Mouse (Mus musculus) kidney, postnatal 10 days (tissue): ENCODE data around the gene Mrto4.
A peak's percentile ranks its signal among the peaks of the same experiment; 100 is the strongest.

ENCODE experiments used
- DNase-seq: peaks from one replicate; pipeline ENCODE4 v3.0.0; 2021; ENCODE audit warnings: mixed read lengths

The Mrto4 gene

GRCm38 (mm10) chr4:139338145-139338544 is 14.2 kb downstream of the Mrto4 start:
- DNase-seq: no peak

DNA sequence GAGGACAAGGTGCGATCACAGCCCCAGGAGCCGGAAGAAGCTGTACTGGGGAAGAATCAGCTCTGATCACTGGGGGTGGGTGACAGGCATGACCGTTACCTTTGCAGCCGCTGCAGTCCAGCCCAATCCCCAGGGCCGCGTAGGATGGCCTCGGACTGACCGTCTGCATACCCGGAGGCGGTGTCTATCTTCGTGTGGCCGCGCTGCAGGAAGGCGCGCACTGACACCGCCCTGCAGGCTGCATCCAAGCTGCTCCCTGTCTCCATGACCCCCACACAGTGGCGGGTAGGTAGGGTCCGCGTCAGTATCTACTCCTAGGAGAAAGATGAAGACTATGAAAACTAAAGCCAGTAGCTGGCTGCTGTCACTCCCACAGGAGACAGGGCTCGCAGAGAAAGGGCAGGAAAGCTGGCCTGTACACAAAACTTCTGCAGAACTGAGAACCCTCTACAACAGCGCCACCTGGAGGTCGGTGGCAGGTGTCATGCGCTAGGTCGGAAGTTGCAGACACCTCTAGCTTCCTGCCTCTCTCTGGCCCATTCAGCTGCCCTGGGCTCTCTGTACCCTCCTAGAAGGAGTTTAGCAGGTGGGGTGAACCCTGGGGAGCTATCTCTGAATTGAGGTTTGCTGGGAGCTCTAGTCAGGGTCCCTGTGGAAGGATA is 15.4 kb downstream of the Mrto4 start:
- peak; percentile 91 for DNase-seq

DNA sequence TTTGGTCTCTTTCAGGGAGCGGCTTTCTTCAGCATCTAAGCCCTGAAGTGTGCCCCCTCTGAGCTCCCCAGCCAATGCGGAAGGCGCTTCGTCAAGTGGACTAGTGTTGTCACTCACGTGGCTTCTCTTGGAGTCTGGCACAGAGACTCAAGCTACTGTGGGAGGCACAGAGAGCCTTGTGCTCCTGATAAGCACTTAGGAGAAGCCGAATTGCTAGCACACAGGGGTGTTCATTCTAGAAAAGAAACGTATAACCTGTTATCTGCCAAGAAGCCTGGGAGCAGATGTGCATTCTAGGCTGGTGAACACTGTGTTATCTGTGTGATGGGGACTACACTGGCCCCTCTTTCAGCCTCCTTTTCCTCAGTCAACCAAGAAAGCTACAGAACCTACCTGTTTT is 16.9 kb downstream of the Mrto4 start:
- DNase-seq: no peak

GRCm38 (mm10) chr4:139334631-139335295 is 17.6 kb downstream of the Mrto4 start:
- DNase-seq: no peak

GRCm38 (mm10) chr4:139330605-139331004 is 21.8 kb downstream of the Mrto4 start:
- DNase-seq: peak; percentile 88

DNA sequence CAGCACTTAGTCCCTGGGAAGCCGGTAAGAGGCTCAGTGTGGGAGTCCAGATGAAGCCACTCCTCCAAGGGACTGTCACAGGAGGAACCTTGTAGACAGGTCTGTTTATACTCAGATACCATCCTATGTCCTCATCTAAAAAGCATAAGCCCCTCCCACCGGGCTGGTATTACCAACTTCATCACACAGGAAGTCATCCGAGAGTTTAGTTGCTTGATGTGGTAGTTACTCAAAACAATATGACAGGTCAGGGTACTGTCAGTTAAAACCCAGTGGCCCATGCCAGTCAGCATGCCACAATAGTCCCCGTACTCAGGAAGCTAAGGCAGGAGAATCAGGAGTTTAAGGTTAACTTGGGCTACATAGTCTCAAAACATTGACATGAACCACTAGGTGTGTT is 32.6 kb downstream of the Mrto4 start:
- no peak for DNase-seq

DNA sequence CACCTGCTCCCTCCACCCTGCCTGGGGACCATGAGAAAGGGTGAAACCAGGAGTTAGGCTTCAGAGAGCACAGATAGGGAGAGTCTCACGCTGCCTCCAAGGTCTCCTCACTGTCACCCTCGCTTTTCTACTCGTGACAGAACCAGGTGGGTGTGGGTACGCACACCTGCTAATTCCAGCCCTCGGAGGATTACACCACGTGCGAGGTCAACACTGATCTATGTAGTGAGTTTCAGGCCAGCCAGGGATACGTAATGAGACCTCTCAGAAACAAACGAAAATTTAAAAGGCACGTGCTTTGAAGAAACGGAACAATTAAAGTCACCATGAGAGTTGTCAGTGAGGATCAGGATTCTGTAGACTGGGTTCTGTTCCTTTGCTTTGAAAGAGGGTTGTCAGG is 33.9 kb downstream of the Mrto4 start:
- DNase-seq: no peak

GRCm38 (mm10) chr4:139312632-139313031 is 39.7 kb downstream of the Mrto4 start:
- peak; percentile 61 for DNase-seq

DNA sequence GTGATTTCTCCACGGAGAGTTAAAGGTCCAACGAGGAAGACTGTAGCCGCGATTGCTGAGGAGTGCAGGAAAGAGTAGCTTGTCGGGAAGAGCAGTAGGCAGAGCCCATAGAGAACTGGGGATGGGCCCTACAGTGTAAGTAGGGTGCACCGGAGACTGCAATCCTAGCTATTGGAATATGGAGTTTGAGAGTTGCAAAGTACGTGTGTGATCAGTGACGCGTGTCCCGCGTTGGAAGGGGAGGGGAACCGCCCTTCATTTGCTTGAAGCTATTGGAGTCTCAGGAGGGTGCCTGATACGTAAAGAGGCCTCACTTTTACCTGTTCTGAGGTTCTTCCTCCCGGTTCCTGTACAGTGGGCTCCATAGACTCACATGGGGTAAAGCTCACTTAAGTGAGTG is 40.7 kb downstream of the Mrto4 start:
- DNase-seq: no peak

DNA sequence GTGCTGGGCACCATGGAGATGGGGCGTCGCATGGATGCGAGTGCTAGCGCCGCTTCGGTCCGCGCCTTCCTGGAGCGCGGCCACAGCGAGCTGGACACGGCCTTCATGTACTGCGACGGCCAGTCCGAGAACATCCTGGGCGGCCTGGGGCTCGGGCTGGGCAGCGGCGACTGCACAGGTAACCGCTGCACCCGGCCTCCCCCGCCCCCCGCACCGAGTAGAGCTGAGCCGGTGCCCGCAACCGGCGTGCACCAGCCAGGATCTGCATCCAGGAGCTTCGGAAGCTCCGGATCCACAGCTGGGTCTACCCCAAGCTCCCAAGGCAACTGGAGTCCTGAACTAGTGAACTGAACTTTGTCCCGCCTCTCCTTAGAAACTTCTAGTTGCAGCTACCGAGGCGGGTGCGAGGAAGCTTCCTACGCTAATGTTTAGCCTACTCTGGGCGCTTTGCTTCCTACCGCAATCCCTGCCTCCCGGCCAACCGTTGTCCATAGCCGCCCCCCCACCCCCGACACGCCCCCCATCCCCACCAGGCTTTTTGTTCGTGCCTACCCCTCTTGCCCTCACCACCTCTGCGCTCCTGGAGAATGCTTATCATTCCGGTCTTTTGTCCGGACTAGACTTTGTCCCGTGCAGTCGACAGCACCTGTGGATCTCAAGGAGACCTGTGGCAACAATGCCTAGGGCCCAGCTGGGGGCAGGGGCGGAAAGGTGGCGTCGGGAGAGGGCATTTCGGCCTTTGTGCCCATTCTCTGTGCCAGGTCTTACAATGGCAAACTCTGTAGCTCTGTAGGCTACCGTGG is 41.3 kb downstream of the Mrto4 start:
- DNase-seq: no peak

DNA sequence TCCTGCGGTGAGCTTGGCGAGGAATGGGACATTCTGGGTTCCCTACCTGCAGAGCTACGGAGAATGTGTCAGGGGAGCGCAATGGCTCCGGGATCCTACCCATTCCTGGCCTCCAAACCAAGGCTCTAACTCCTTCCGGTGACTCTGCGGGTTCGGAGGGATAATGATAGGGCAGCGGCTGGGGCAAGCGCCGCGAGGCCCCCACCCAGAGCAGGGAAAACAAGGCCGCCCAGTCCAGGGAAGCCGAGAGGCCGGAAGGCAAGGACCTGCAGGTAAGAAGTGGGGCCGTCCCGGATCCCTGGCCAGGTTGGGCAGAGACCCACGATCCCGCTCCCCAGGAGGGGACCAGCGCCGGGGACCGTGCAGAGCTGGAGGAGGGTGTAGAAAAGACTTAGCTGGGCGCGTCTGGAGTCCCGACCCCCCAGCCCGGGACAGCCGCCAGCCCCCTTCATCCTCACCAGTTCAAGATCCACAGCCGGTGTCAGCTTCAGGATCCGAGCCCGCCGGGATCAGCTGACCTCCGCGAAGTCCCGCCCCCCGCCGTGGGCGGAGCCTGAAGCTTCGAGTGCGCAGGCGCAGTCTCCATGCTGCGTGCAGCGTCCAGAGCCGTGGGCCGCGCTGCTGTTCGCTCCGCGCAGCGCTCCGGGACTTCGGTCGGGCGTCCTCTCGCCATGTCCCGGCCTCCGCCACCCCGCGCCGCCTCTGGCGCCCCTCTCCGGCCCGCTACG is 42.0 kb downstream of the Mrto4 start, which contains the start of the genes Pqlc2 and Akr7a5:
TSS of gene Pqlc2 (minus strand) at position 538 of the 728 bp plus-strand sequence.
TSS of gene Akr7a5 (plus strand) at position 574 of the 728 bp plus-strand sequence.
- DNase-seq: peak; percentile 99

- DNase-seq: no peak
Measured at GRCm38 (mm10) chr4:139309651-139310050, 42.7 kb downstream of the Mrto4 start.

DNA sequence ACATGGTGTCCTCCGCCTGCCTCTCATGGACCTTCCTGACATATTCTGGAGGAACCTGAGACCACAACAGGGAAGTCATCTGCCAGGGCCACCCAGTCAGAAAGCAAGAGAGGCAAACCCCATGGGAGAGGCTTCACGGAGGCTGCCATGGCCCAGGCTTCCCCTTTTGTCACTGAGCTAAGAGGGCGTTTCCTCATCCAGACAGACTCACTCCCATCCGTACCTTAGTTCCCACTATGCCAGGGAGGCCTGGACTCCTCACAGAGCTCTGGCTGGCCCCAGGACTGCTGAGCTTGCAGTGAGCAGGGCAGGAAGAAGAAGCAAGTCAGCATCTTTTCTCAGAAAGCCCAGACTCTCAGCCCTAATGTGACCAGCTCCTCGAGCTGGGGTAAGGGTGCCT is 44.5 kb downstream of the Mrto4 start:
- DNase-seq: peak; percentile 55

DNA sequence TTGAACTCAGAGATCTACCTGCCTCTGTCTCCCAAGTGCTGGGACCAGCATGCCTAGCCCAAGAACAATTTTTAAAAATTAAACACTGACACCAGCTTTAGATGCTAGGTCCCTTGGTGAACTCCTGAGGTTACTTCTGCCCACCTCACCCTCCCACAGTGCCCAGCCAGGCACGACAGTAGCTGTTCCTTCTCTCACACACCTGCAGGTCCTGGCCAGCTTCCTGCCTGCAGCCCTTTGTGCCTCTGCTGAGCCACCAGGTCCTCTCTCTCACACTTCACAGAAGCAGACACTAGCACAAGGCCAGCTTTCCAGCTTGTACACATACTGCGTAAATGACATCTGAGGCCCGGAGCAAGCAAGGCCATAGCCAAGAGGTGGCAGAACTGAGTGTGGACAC is 46.9 kb downstream of the Mrto4 start:
- no peak for DNase-seq

GRCm38 (mm10) chr4:139302241-139302640 is 50.1 kb downstream of the Mrto4 start:
- no peak for DNase-seq

DNA sequence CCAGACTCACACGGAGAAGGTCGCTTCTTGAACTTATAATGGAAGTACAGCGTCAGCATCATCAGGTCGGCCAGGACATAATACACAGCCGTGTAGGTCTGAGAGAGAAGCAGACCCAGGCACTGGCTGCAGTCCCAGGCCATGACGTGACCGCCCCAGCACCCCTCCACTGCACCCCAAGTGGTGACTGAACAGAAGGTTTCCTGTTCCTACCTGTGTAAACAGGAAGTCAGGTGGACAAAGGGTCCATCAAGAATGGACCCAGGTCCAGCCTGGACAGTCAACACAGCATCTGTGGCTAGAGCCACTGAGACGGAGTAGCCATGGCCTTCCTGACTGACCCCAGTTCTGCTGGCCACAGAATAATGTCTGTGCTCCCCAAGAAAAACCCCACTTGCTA is 50.6 kb downstream of the Mrto4 start:
- no peak for DNase-seq

GRCm38 (mm10) chr4:139298671-139299366 is 53.6 kb downstream of the Mrto4 start:
- DNase-seq: peak; percentile 6

GRCm38 (mm10) chr4:139297566-139297965 is 54.8 kb downstream of the Mrto4 start:
- peak; percentile 76 for DNase-seq
